Mouse (Mus musculus) limb, embryonic 14.5 days (tissue): ENCODE data around the gene Mmd. TPM values are rescaled to one million over a fixed set of nuclear protein-coding genes. Genes with fewer than 3 reads are reported as not detected.

Source experiments
- ATAC-seq: fragments of 200-750 bp; cut with Nextera tagmentation; 2 replicates; pipeline ENCODE4 v1.8.0; 2017; ENCODE audit warnings: low read depth, moderate number of reproducible peaks, moderate TSS enrichment; ENCODE audit not compliant: low FRiP score
- DNase-seq: peaks from one replicate; pipeline ENCODE4 v3.0.0-alpha.2; 2015; ENCODE audit warnings: low spot score
- H3K27ac ChIP-seq: fragments of 300-500 bp; sonication (generic); replicated peaks from 2 replicates; pipeline ENCODE4 v1.5.1; 2014; ENCODE audit warnings: low read depth, mild to moderate bottlenecking, low read length, moderate library complexity, mixed read lengths
- H3K27me3 ChIP-seq: fragments of 300-500 bp; sonication (generic); 2 replicates; pipeline ENCODE4 v1.6.1; 2014; ENCODE audit warnings: low read length, mixed read lengths; ENCODE audit not compliant: control insufficient read depth, insufficient read depth
- H3K36me3 ChIP-seq: fragments of 300-500 bp; sonication (generic); 2 replicates; pipeline ENCODE4 v1.6.1; 2014; ENCODE audit warnings: mild to moderate bottlenecking, low read length, moderate library complexity, mixed read lengths; ENCODE audit not compliant: control insufficient read depth, insufficient read depth
- H3K4me1 ChIP-seq: fragments of 300-500 bp; sonication (generic); 2 replicates; pipeline ENCODE4 v1.6.1; 2014; ENCODE audit warnings: antibody characterized with exemption, low read length, mixed read lengths; ENCODE audit not compliant: control insufficient read depth, insufficient read depth
- H3K4me2 ChIP-seq: fragments of 300-500 bp; sonication (generic); replicated peaks from 2 replicates; pipeline ENCODE4 v1.6.1; 2014; ENCODE audit warnings: low read depth, mild to moderate bottlenecking, low read length, moderate library complexity; ENCODE audit not compliant: severe bottlenecking
- H3K4me3 ChIP-seq: fragments of 300-500 bp; sonication (generic); replicated peaks from 2 replicates; pipeline ENCODE4 v1.5.1; 2014; ENCODE audit warnings: low read length
- H3K9ac ChIP-seq: fragments of 300-500 bp; sonication (generic); 2 replicates; pipeline ENCODE4 v1.6.1; 2014; ENCODE audit warnings: mild to moderate bottlenecking, low read depth, low read length, moderate library complexity; ENCODE audit not compliant: severe bottlenecking
- H3K9me3 ChIP-seq: fragments of 300-500 bp; sonication (generic); 2 replicates; pipeline ENCODE4 v1.6.1; 2016; ENCODE audit warnings: low read length; ENCODE audit not compliant: control insufficient read depth
- POLR2A ChIP-seq: fragments of 200-500 bp; IDR thresholded peaks from 2 replicates; pipeline ENCODE4 v1.8.0; 2012; ENCODE audit warnings: inconsistent platforms, mild to moderate bottlenecking, moderate library complexity, borderline replicate concordance; ENCODE audit not compliant: insufficient read depth, insufficient read length; ENCODE audit errors: extremely low read depth
- WGBS: fragments of 180-500 bp; shearing (Covaris S2); extraction: QIAGEN DNeasy Blood & Tissue Kit; methylation state at CpG from one replicate; pipeline ENCODE4 v1.1.7; 2014; 5-methylcytosine and 5-hydroxymethylcytosine counted together
- polyA plus RNA-seq, 2 experiments: library from polyadenylated mRNA; depleted of rRNA in 1 of 2; stranded (reverse) in 1 of 2; unstranded in 1 of 2; fragments of >200 nt; fragmentation: Nextera tagmentation in 1 of 2; extraction: Ambion mirVana in 1 of 2; gene quantifications; 2 replicates each; pipeline versions ENCODE4 v1.2.1 to v1.2.3; 2012 to 2014

Mmd gene
- polyA plus RNA-seq, 2 experiments = 24.1 to 26.1 TPM

GRCm38 (mm10) chr11:90326146-90326545 lies 76.9 kb downstream of the Mmd start:
- Histone ChIP-seq H3K9ac (no peak overlapping the region), H3K4me2 (no peak overlapping the region), H3K4me1 (no peaks in the 10 kb centered on the region), H3K4me3 (no peak overlapping the region), H3K27ac (no peak overlapping the region), H3K36me3 (no peaks in the 10 kb centered on the region), H3K9me3 (no peaks in the 10 kb centered on the region), H3K27me3 (no peaks in the 10 kb centered on the region)
- no peak for ATAC-seq
- no peak for DNase-seq
- TF ChIP-seq POLR2A = no peak
- WGBS = 77% methylated on average over 5 of the region's 5 CpGs

- no peak overlapping the region for H3K27ac ChIP-seq
- no peak for TF ChIP-seq POLR2A
These were observed 77.6 kb downstream of the Mmd start for GRCm38 (mm10) chr11:90326836-90327235.

More at GRCm38 (mm10) chr11:90326836-90327235, 77.6 kb downstream of the Mmd start:
- DNase-seq (no peak), ATAC-seq (no peak)
- Histone ChIP-seq H3K9ac (no peak overlapping the region), H3K9me3 (no peaks in the 10 kb centered on the region), H3K27me3 (no peaks in the 10 kb centered on the region), H3K4me1 (no peaks in the 10 kb centered on the region), H3K36me3 (no peaks in the 10 kb centered on the region), H3K4me2 (no peak overlapping the region), H3K4me3 (no peak overlapping the region)
- WGBS = 53% methylated on average over 1 of the region's 1 CpGs

Other genes starting within 250 kb of the Mmd start
- gene Pctp, start 246.6 kb upstream of the Mmd start, polyA plus RNA-seq (2012; rRNA removed) = 3.9 TPM in 2 replicates
- gene Pctp, start 246.6 kb upstream of the Mmd start, polyA plus RNA-seq (2014; fragmentation: Nextera tagmentation; extraction: Ambion mirVana) = 2.3 and 2.8 TPM in 2 replicates
- gene Tmem100, start 219.1 kb upstream of the Mmd start, polyA plus RNA-seq (2012; rRNA removed) = 12.6 and 16.4 TPM in 2 replicates
- gene Tmem100, start 219.1 kb upstream of the Mmd start, polyA plus RNA-seq (2014; fragmentation: Nextera tagmentation; extraction: Ambion mirVana) = 20.1 and 23.9 TPM in 2 replicates
- 4.1 and 4.2 TPM in 2 replicates for gene Gm45716, start 61.8 kb upstream of the Mmd start, polyA plus RNA-seq (2012; rRNA removed)
- 7.7 and 8.1 TPM in 2 replicates for gene Gm45716, start 61.8 kb upstream of the Mmd start, polyA plus RNA-seq (2014; fragmentation: Nextera tagmentation; extraction: Ambion mirVana)
- gene Hlf, start 141.4 kb downstream of the Mmd start, polyA plus RNA-seq (2012; rRNA removed) = 2.8 and 3.7 TPM in 2 replicates
- 2.2 and 2.9 TPM in 2 replicates for gene Hlf, start 141.4 kb downstream of the Mmd start, polyA plus RNA-seq (2014; fragmentation: Nextera tagmentation; extraction: Ambion mirVana)